Mouse (Mus musculus): ENCODE results near the gene Tmem117. TPM values are rescaled to one million over a fixed set of nuclear protein-coding genes. Genes with fewer than 3 reads are reported as not detected.

The Tmem117 gene
- polyA plus RNA-seq, 1 experiment: not detected

DNA sequence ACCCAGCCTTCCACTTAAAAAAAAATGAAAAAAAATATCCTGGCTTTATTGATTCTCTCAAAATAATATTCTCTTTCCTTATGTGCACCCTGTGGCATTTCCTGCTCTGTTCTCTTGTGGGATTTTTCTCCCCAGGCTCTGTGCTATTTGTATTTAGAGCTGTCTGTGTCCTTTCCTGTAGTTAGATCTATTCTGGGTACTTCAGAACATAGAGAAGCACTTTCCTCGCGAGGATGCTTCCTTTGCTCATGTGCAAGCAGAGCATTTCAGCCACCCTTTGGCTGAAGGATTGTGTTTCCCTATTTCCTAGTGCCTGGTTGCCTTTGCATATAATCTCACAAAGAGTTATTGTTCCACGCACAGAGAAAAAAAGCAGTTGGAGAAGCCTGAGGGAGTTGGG lies 58.6 kb downstream of the Tmem117 start:
- Histone ChIP-seq H3K27me3 (ENCODE audit: control insufficient read depth) (no peaks in the 10 kb centered on the region), H3K9me3 (ENCODE audit: control insufficient read depth, low read length) (0 out of 2 replicates have a peak, but pooled peaks cover 5% of the 10 kb centered on the region), H3K4me1 (ENCODE audit: control insufficient read depth) (no peaks in the 10 kb centered on the region), H3K36me3 (ENCODE audit: control insufficient read depth) (no peaks in the 10 kb centered on the region), H3K4me3 (replicated peaks) (no peak overlapping the region)
- TF ChIP-seq TAL1 (IDR thresholded peaks at IDR 0.05; ENCODE audit: low read length): no peak
- no peak for TF ChIP-seq GATA1 (IDR thresholded peaks at IDR 0.05; ENCODE audit: low read length)

DNA sequence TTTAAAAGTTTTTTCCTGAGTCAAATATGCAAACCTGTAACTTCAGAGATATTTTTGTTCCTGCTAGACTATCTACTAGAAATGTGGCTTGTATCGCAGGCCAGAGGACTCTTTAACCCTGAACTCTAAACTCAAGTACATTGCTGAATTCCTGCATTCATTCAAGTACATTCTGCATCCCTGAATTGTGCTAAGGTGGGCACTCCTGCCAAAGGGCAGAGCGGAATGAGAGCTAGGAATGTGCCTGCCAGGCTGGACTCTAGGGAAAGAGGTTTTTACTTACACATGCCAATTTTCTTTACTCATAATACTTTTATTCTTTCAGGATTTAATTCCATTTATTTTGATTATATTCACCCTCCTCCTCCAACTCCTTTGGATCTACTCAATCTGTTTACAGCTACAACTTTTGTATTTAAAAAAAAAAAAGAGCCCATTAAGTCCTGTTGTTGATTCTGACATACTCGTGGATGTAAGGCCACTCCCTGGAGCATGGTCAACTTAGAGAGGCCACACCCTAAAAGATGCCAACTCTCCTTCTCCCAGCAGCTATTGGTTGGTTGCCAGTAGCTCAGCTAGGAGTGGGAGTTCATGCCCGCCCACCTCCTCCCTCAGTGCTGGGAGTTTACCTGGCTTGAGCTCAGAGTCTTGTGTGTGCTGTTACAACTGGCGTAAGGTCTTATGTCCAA lies 60.3 kb downstream of the Tmem117 start:
- Histone ChIP-seq H3K27me3 (ENCODE audit: control insufficient read depth) (no peaks in the 10 kb centered on the region), H3K4me1 (ENCODE audit: control insufficient read depth) (no peaks in the 10 kb centered on the region), H3K9me3 (ENCODE audit: control insufficient read depth, low read length) (0 out of 2 replicates have a peak, but pooled peaks cover 5% of the 10 kb centered on the region), H3K4me3 (replicated peaks) (no peak overlapping the region), H3K36me3 (ENCODE audit: control insufficient read depth) (no peaks in the 10 kb centered on the region)
- no peak for TF ChIP-seq GATA1 (IDR thresholded peaks at IDR 0.05; ENCODE audit: low read length)
- no peak for TF ChIP-seq TAL1 (IDR thresholded peaks at IDR 0.05; ENCODE audit: low read length)

GRCm38 (mm10) chr15:94689884-94690231 lies 60.8 kb downstream of the Tmem117 start:
- TF ChIP-seq TAL1 (IDR thresholded peaks at IDR 0.05; ENCODE audit: low read length) (no peak), GATA1 (IDR thresholded peaks at IDR 0.05; ENCODE audit: low read length) (no peak)
- Histone ChIP-seq H3K4me1 (ENCODE audit: control insufficient read depth) (no peaks in the 10 kb centered on the region), H3K27me3 (ENCODE audit: control insufficient read depth) (no peaks in the 10 kb centered on the region), H3K9me3 (ENCODE audit: control insufficient read depth, low read length) (0 out of 2 replicates have a peak, but pooled peaks cover 5% of the 10 kb centered on the region), H3K36me3 (ENCODE audit: control insufficient read depth) (no peaks in the 10 kb centered on the region), H3K4me3 (replicated peaks) (no peak overlapping the region)

- Histone ChIP-seq H3K4me1 (ENCODE audit: control insufficient read depth) (no peaks in the 10 kb centered on the region), H3K36me3 (ENCODE audit: control insufficient read depth) (no peaks in the 10 kb centered on the region), H3K9me3 (ENCODE audit: control insufficient read depth, low read length) (0 out of 2 replicates have a peak, but pooled peaks cover 2% of the 10 kb centered on the region), H3K4me3 (replicated peaks) (no peak overlapping the region), H3K27me3 (ENCODE audit: control insufficient read depth) (no peaks in the 10 kb centered on the region)
- TF ChIP-seq GATA1 (IDR thresholded peaks at IDR 0.05; ENCODE audit: low read length) (no peak), TAL1 (IDR thresholded peaks at IDR 0.05; ENCODE audit: low read length) (no peak)
Observed at GRCm38 (mm10) chr15:94722759-94723158, 93.7 kb downstream of the Tmem117 start.

GRCm38 (mm10) chr15:94732104-94732503 lies 103.1 kb downstream of the Tmem117 start:
- no peaks in the 10 kb centered on the region for H3K36me3 ChIP-seq (ENCODE audit: control insufficient read depth)
- no peaks in the 10 kb centered on the region for H3K4me1 ChIP-seq (ENCODE audit: control insufficient read depth)
- no peak overlapping the region for H3K4me3 ChIP-seq (replicated peaks)
- TF ChIP-seq TAL1 (IDR thresholded peaks at IDR 0.05; ENCODE audit: low read length): no peak
- no peak for TF ChIP-seq GATA1 (IDR thresholded peaks at IDR 0.05; ENCODE audit: low read length)
- H3K9me3 ChIP-seq (ENCODE audit: control insufficient read depth, low read length): peaks cover 7% of the 10 kb centered on the region; the same call in 1 of the 2 replicates
- no peaks in the 10 kb centered on the region for H3K27me3 ChIP-seq (ENCODE audit: control insufficient read depth)

DNA sequence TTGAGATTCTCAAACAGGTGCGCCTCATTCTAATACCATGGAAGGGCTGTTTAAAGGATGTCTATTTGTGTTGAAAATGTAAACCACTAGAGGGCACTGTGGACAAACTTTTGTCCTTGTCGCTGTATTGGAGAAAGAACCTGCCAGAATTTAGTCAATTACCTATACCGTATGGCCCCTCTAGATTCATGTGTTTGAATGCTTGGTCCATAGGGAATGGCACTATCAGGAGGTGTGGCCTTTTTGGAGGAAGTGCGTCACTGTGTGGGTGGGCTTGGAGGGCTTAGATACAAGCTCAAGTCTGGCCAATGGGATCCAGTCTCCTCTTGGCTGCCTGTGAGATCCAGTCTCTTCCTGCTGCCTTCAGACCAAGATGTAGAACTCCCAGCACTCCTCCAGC lies 140.2 kb downstream of the Tmem117 start:
- Histone ChIP-seq H3K27me3 (ENCODE audit: control insufficient read depth) (no peaks in the 10 kb centered on the region), H3K4me1 (ENCODE audit: control insufficient read depth) (no peaks in the 10 kb centered on the region), H3K9me3 (ENCODE audit: control insufficient read depth, low read length) (peaks cover 13% of the 10 kb centered on the region), H3K4me3 (replicated peaks) (no peak overlapping the region), H3K36me3 (ENCODE audit: control insufficient read depth) (no peaks in the 10 kb centered on the region)
- no peak for TF ChIP-seq TAL1 (IDR thresholded peaks at IDR 0.05; ENCODE audit: low read length)

- no peak for TF ChIP-seq TAL1 (IDR thresholded peaks at IDR 0.05; ENCODE audit: low read length)
- TF ChIP-seq GATA1 (IDR thresholded peaks at IDR 0.05; ENCODE audit: low read length): no peak
- Histone ChIP-seq H3K36me3 (ENCODE audit: control insufficient read depth) (no peaks in the 10 kb centered on the region), H3K4me3 (replicated peaks) (no peak overlapping the region), H3K4me1 (ENCODE audit: control insufficient read depth) (no peaks in the 10 kb centered on the region), H3K27me3 (ENCODE audit: control insufficient read depth) (no peaks in the 10 kb centered on the region), H3K9me3 (ENCODE audit: control insufficient read depth, low read length) (peaks cover 16% of the 10 kb centered on the region)
Observed at GRCm38 (mm10) chr15:94770832-94771578, 142.0 kb downstream of the Tmem117 start.

DNA sequence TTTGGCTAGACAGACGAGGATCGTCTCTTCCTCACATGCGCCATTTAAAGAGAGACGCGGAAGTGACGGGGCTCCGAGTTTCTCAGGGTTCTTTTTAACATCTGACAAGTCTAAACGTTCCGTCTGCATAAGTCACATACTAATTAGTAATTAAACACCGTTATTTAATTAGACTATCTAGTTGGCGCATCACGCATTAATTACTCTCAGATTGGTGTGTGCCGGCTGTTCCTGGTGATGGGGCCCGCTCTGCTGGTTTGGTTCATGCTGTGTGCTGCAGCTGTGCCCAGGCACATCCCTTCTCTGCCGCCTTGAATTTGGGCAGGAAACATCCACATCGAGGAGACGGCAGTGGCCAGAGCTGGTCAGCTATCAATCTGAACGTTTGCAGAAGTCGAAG lies 142.7 kb downstream of the Tmem117 start:
- TF ChIP-seq GATA1 (IDR thresholded peaks at IDR 0.05; ENCODE audit: low read length) (no peak), TAL1 (IDR thresholded peaks at IDR 0.05; ENCODE audit: low read length) (no peak)
- no peaks in the 10 kb centered on the region for H3K27me3 ChIP-seq (ENCODE audit: control insufficient read depth)
- no peak overlapping the region for H3K4me3 ChIP-seq (replicated peaks)
- no peaks in the 10 kb centered on the region for H3K4me1 ChIP-seq (ENCODE audit: control insufficient read depth)
- peaks cover 18% of the 10 kb centered on the region for H3K9me3 ChIP-seq (ENCODE audit: control insufficient read depth, low read length)
- no peaks in the 10 kb centered on the region for H3K36me3 ChIP-seq (ENCODE audit: control insufficient read depth)

Data from erythroblast, embryonic 14.5 days (primary cell).